Mouse (Mus musculus) left cerebral cortex, postnatal 10 days (tissue): Measurements from ENCODE around the gene Nwd2. TPM values are rescaled to one million over a fixed set of nuclear protein-coding genes. Genes with fewer than 3 reads are reported as not detected.

Experiments used
- DNase-seq, 2 experiments: peaks; one replicate each; pipeline ENCODE4 v3.0.0; 2021 to 2022; ENCODE audit warnings: low spot score in 2 of 2, mixed read lengths in 1 of 2; ENCODE audit errors: extremely low spot score in 1 of 2
- intact Hi-C: fragments of 180-260 bp; cut with DNase I; formaldehyde crosslinking; loops from one replicate; pipeline ENCODE4 v1.15.1; 2025
- total RNA-seq, 2 experiments: library from RNA; stranded (reverse); gene quantifications; 2 replicates each; pipeline ENCODE4 v1.2.3; 2021

The Nwd2 gene
- total RNA-seq, 2 experiments from 2014 or later, result 57.7 to 62.2 TPM

DNA sequence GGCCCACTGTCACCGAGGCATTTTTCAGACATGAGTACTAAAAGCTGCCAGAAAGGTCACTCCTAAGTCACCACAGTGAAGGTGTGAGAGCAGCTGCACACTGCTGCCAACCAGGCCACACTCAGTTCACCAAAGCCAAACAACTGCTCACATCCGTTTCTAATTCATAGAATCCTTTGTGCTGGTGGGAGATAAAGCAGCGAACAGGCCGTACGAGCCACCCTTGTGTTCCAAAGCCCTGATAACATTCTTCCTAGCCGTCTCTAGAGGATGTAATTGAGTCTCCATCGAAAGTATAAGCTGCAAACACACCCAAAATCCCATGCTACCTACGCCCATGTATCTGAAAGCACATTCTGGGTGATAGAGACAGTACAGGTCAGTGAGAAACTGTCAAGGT is 173.0 kb downstream of the Nwd2 start:
- intact Hi-C loops, result loop anchor here (10.0 kb wide), 1 partner anchor 453 kb away; no protein-coding TSS in a partner anchor
- no peak for DNase-seq

- intact Hi-C loops, result loop anchor here (10.0 kb wide), 1 partner anchor 451 kb away; no protein-coding TSS in a partner anchor
- DNase-seq, result no peak
These were observed 174.7 kb downstream of the Nwd2 start for GRCm38 (mm10) chr5:63823362-63824332.

- intact Hi-C loops, result loop anchor here (10.0 kb wide), 1 partner anchor 450 kb away; no protein-coding TSS in a partner anchor
- no peak for DNase-seq
These were observed 175.9 kb downstream of the Nwd2 start for GRCm38 (mm10) chr5:63824599-63825350.

- intact Hi-C loops, result loop anchor here (10.0 kb wide), 1 partner anchor 449 kb away; no protein-coding TSS in a partner anchor
- no peak for DNase-seq
These were observed 177.0 kb downstream of the Nwd2 start for GRCm38 (mm10) chr5:63825881-63826280.

DNA sequence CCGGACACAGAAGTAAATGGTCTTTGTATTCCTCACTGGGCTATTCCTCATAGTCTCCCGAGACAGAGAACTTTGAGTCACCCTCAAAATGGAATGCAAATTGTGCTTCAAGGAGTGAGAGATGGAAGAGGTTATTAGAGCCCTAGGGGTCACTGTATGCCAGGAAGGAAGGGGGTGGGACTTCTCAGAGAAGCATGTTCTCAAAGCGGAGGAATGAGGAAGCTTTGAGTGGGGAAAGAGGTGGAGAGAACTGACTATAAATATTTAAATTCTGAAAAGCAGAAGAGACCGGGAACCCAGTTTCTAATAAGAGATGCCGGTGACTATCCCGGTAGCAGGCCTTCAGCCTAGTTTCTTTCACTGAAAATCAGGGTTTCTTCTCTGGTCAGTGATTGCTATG is 178.1 kb downstream of the Nwd2 start:
- DNase-seq, result no peak
- intact Hi-C loops, result loop anchor here (10.0 kb wide), 1 partner anchor 448 kb away; no protein-coding TSS in a partner anchor

- no peak for DNase-seq
- intact Hi-C loops, result loop anchor here (10.0 kb wide), 1 partner anchor 447 kb away; no protein-coding TSS in a partner anchor
These were observed 178.6 kb downstream of the Nwd2 start for GRCm38 (mm10) chr5:63827415-63828053.

DNA sequence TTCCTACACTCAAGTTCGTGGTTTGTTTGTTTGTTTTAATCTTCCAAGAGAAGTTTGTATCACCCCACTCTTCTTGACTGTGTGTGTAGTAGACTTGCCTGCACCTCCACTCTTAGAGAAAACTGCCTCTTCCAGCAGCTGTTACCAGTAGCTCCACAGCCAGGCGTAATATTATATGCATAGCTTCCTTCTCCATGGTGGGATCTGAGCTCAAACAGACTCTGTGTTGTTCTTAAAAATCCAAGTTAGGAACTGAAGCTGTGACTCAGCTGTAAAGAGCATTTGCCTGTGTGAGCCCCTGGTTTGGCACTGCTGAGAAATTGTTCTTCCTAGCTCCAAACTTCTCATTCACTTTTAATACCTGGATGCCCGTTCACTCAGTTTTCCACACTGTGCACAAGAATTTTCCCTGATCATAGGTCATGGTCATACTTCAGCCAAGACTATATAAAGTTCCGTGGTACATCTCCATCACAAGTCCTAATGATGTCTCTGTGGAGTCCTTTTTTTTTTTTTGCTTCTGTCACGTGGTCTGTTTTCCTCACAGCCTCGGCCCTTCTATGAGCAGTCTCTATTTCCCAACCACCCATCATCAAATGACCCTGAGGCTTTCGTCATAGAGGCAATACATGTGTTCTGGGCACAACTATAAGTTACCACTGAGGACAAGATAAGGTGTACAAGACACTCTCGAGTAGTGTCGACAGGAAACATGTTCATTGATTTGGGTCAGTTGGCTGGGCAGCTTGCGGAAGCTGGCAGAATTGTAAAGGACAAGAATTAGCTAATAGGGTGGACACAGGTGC is 179.7 kb downstream of the Nwd2 start:
- intact Hi-C loops, result loop anchor here (10.0 kb wide), 1 partner anchor 446 kb away; no protein-coding TSS in a partner anchor
- DNase-seq, result no peak

GRCm38 (mm10) chr5:63831054-63831453 is 182.2 kb downstream of the Nwd2 start:
- DNase-seq, result no peak
- intact Hi-C loops, result no loop called here

DNA sequence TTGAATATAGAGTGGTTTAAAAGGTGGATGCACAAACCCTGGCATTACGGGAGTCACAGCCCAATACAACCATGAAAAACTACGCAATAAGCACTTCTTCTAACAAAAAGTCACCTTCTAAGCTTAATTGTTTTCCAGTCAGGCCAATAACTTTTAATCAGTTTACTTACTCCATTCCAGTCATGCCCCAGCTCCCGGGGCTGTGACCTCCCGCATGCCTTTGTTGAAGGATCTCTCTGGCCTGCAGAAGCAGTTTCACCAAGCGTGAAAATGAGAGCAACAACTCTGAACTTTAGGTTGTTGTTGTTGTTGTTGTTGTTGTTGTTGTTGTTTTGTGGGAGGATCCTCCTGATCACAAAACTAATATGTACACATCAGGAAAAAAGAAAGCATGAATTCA is 185.1 kb downstream of the Nwd2 start:
- intact Hi-C loops, result no loop called here
- DNase-seq, result no peak

- DNase-seq, result no peak
- intact Hi-C loops, result no loop called here
These were observed 185.5 kb downstream of the Nwd2 start for GRCm38 (mm10) chr5:63834435-63834834.

GRCm38 (mm10) chr5:63837115-63837514 is 188.2 kb downstream of the Nwd2 start:
- intact Hi-C loops, result no loop called here
- no peak for DNase-seq

- intact Hi-C loops, result no loop called here
- no peak for DNase-seq
These were observed 188.9 kb downstream of the Nwd2 start for GRCm38 (mm10) chr5:63837851-63838250.

GRCm38 (mm10) chr5:63839801-63840416 is 191.0 kb downstream of the Nwd2 start:
- DNase-seq, result no peak
- intact Hi-C loops, result no loop called here

- DNase-seq, result no peak
- intact Hi-C loops, result no loop called here
These were observed 198.2 kb downstream of the Nwd2 start for GRCm38 (mm10) chr5:63847080-63847479.

- intact Hi-C loops, result no loop called here
- no peak for DNase-seq
These were observed 198.8 kb downstream of the Nwd2 start for GRCm38 (mm10) chr5:63847541-63848226.

DNA sequence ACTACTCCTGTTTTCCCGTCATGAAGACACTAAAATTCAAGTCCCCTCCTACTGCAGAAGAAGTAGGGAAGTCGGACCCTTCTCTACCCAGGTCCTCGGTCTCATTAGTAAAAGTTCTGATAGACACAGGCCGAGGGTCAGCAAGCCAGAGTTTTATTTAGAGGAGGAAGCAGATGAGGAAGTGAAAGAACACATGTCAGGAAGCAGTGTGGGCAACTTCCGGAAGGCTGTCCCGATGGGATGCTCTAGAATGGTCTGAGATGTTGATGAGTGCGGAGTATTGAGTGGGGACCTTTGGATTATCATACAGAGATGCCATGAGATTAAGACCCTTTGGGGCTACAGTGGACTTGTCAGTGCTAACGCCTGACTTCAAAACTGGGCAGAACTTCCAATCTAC is 210.0 kb downstream of the Nwd2 start:
- intact Hi-C loops, result no loop called here
- no peak for DNase-seq
